Mouse (Mus musculus) cortical plate, adult 2 months (tissue): ENCODE results near the gene Ryr1.

Experiments
- CTCF ChIP-seq: fragments of 200-500 bp; IDR thresholded peaks from 2 replicates; pipeline ENCODE4 v1.5.1; 2011; ENCODE audit warnings: mild to moderate bottlenecking, control low read depth, low read length; ENCODE audit not compliant: insufficient read depth; ENCODE audit errors: extremely low read depth
- POLR2A ChIP-seq: fragments of 200-500 bp; IDR thresholded peaks from 2 replicates; pipeline ENCODE4 v1.6.1; 2011; ENCODE audit warnings: mild to moderate bottlenecking, low read length, control low read depth; ENCODE audit not compliant: insufficient read depth; ENCODE audit errors: extremely low read depth

DNA sequence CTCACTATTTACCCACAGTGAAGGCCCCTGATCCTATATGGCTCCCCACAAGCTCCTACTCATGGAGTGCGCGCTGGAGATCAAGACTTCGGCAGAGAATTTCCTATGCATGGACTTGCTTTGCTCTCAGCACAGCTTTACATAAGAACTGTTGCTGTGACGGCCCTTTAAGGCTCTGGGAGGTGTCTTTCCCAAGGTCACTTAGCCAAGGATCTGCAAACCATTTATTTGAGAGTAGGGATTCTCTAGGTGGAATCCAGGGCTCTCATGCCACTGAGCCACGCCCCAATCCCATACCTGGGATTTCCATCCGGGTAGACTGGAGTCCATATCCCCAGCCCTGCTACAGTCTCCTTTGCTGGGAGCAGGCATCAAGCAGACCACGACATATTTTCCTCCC lies 107.8 kb downstream of the Ryr1 start:
- TF ChIP-seq CTCF, result no peak
- TF ChIP-seq POLR2A, result no peak
